Mouse (Mus musculus): ENCODE data around the gene Pla2g7. TPM values are rescaled to one million over a fixed set of nuclear protein-coding genes. Genes with fewer than 3 reads are reported as not detected.
A peak's percentile ranks its signal among the peaks of the same experiment; 100 is the strongest.
"Not testable (repeated sequence)": the region's sequence is repeated elsewhere in the genome, so short reads cannot be mapped to it uniquely, and the experiment has no call there.

Gene Pla2g7
- 10 to 100 TPM; 48.9 to 85.9 (median 58.6) TPM for total RNA-seq (2022)

DNA sequence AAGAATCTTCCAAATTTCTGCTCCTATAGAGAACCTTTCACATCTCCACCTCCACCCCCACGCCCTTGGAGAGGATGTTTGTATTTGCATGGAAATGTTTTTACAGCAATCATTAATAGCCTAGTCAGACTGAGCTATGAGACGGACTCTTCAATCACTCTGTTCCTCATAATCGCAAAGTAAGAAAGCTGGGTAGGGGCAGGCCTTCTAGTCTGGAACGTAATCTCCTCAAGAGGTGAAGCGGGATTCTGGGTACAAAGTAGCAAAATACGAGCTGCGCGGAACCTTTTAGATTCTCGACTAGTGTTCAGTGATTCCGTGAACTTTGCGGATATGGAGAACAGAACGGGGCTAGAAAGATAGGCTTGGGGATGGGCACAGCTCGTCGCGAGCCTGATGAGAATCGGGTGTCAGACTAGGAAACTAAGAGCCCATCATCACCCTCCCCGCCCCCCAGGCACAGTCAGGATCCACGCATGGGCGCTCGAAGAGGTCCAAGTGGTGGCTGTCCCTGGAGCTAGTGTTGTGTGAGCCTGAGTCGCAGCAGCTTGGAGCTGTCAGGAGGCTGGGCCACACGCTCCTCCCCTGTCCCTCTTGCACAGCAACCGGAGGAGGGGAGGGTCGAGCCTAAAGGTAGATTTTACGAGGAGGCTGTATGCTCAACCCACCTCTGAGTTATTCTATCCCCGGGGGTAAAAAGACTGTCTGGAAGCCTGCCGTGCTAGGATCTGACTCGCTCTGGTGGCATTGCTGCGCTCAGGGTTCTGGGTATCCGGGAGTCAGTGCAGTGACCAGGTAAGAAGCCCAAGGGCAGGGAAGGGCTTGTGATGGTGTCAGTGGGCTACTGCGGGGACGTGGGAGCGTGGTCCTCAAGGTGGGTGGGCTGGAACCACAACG, at the start of gene Pla2g7:
Pla2g7 (plus strand) TSS at position 107 of the 897 bp plus-strand sequence.
- DNase-seq (ENCODE audit: low spot score in 2 of 2), result peak; percentile 6 to 18

DNA sequence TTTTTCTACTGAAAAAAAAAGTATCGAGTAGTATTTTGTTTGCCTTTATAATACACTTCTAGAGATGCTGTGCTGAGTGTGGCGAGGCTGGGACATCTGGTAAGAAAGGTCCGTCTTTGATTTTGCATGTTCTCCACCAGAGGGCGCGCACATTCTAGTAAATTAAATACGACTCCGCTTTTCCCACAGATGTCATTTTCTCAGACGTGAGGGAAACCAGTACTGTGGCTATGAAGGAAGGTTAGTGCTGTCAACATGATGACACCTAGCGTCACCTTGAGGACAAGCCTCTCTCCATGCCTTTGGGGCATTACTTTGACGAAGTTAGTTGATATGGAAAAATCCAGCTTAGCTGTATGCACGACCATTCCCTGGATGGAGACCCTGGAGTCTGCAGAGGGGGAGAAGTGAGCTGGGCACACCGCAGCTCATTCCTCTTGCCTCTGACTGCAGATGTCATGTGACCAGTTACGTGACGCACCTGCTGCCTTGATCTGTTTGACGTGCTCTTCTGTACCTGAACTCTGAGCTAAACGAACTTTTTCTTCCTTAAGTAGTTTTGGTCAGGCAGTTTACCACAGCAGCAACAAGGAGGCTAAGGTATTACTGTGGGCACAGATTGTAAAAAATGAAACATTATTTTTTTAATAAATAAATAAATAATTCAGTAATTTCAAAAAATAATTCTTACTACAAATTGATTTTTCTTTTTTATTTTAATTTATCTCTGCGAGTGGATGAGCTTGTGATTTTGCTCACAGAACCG, 49.1 kb upstream of the Pla2g7 start:
- peak in 1 of 2 experiments; percentile 12 for DNase-seq (ENCODE audit: low spot score in 2 of 2)

DNA sequence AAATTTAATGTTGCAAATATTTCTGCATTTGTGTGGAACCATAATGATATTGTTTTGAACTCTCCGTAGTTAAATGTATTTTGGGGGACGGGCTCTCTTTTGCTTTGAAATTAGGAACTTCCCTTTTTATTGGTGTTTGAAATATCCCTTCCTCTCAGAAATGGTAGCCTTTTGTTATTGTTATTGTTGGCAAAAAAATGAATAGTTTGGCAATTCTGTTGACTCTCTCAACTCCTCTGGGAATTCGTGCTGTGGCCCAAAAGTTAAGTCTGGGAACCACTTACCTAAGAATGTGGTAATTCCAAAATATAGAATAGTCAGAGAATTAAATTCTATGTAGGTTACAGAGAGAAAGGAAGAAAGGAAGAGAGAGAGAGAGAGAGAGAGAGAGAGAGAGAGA, 47.7 kb upstream of the Pla2g7 start:
- DNase-seq (ENCODE audit: low spot score in 2 of 2), result no peak

DNA sequence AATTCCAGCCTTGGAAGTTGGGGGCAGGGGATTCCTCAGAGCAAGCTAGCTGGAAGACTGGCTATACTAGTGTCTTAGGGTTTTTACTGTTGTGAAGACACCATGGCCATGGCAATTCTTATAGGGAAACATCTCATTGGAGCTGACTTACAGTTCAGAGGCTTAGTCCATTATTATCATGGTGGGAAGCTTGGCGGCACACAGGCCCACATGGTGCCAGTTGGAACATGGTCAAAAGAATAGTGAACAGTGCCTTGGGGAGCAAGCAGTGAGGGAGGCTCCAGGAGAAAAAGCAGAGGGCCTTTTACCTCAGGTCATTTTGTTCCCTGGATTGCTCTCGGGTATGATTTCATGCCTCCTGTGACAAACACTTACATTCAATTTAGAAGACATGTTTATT, 37.4 kb upstream of the Pla2g7 start:
- DNase-seq (ENCODE audit: low spot score in 2 of 2), result no peak

DNA sequence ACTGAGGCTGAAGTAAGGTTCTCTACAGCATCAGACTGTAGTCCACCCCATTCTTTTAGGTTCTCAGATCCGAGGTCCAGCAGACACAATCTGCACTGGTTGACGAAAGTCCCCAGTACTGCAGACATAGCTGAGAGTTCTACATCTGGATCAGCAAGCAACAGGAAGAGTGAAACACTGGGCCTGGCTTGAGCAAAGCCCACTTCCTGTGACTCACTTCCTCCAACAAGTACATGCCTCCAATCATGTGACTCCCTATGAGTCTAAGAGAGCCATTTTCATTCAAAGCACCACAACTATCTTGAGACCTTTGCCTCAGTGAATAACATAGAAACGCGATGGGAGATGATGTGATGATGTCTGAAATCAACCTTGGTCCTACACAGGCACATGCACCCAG, 36.7 kb upstream of the Pla2g7 start:
- no peak for DNase-seq (ENCODE audit: low spot score in 2 of 2)

DNA sequence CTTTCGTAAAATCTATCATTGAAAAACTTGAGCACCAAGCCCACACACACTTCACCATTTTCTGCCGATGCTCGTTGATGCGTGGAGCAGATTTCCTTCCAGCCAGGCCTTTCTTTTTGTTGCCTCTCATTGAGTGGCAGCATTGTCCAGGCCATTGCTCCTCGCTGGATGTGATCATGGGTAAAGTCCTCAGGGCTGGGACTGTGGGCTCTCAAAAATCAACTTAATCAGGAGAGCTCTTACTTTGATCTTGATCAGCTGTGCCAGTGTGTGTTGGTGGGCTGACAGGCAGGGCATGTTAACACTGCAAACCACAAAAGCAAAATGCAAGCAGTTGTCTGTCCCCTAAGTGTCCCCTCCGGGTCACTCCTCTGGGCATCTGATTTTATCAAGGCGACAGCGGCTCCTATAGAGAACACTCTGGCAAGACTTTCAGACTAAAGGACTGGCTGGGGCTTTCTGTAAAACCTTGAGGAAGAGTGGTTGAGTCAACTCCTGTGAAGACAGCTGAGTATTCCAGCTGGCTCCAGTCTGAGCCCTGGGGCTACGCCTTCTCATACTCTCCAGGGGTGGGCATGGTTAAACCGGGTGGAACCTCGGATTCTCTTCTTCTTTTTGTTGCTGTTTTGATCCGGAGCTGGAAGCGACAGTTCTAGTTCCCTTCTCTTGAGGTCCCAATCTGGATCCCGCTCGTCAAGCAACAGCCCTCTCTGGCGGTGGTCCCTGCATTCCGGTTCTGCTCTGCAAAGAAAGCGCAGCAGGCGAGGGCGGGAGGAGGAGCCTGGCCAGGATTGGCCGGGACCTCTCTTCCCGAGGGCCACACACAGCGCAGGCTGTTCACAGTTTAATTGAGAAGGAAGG, 33.3 kb upstream of the Pla2g7 start:
- peak in 1 of 2 experiments; percentile 6 for DNase-seq (ENCODE audit: low spot score in 2 of 2)

DNA sequence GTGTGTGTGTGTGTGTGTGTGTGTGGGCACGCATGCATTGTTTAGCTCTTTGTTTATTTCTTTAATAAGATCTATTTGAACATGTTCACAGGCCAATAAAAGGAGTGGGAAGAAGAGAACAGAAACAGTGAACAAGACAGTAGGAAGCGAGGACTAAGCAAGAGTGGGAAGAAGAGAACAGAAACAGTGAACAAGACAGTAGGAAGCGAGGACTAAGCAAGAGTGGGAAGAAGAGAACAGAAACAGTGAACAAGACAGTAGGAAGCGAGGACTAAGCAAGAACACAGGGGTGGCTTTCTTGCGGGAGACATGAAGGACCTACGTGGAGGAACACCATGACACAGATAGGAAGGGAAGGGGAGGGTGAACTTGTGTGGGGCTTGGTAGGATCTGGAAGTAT, 31.1 kb upstream of the Pla2g7 start:
- DNase-seq (ENCODE audit: low spot score in 2 of 2), result not testable (repeated sequence)

DNA sequence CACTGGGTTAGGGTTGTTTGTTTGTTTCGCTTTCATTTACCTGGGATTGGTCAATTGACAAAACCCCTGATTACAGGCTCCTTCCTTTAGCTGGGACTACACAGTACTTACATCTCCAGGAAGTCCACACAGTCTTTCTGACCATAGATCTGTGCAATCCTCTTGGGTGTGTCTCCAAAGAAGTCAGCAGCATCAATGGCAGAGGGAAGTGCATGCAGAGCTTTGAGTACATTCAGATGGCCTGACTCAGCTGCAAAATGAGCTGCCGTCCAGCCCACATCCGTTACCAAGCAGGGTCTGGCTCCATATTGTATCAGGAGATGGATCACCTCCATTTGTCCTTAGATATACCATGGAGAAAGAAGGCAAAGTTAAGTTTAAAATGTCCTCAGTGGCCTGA, 29.1 kb upstream of the Pla2g7 start:
- no peak for DNase-seq (ENCODE audit: low spot score in 2 of 2)

DNA sequence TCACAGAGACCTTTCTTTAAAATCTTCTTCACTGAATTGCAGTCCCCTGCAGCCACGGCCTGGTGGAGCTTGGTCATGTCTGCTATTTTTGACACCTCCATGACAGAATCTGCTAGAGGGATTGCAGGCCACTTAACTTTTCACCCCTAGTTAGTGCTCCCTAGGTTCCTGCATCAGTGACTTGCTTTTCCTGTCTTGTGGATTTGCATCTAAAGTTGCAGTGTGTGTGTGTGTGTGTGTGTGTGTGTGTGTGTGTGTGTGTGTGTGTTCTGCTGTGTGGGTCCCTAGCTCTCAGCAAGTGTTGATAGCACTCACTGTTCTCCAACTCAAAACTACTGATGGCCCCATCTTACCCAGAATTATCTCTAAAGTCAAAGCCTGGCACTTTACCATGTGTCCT, 24.4 kb upstream of the Pla2g7 start, which contains the start of gene Ankrd66:
Ankrd66 (minus strand) TSS at position 101 of the 400 bp plus-strand sequence.
- DNase-seq (ENCODE audit: low spot score in 2 of 2), result no peak

DNA sequence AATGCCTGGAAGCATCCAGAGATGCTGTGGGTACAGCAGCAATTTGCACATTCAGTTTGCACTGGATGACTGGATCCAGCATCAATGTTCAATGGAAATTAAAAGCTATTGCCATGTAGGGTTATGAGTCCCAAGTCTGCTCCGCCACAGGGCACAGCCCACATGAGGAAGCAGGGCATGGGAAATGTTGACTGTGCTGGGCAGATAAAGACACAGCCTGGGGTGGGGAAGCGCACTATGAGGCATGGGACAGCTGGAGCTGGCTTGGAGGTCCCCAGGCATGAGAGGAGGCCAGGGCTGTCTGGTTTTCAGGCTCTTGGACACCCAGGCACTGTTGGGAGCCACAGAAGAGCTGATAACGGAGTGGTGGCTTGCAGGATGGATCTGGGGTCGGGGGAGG, 23.9 kb upstream of the Pla2g7 start:
- no peak for DNase-seq (ENCODE audit: low spot score in 2 of 2)

DNA sequence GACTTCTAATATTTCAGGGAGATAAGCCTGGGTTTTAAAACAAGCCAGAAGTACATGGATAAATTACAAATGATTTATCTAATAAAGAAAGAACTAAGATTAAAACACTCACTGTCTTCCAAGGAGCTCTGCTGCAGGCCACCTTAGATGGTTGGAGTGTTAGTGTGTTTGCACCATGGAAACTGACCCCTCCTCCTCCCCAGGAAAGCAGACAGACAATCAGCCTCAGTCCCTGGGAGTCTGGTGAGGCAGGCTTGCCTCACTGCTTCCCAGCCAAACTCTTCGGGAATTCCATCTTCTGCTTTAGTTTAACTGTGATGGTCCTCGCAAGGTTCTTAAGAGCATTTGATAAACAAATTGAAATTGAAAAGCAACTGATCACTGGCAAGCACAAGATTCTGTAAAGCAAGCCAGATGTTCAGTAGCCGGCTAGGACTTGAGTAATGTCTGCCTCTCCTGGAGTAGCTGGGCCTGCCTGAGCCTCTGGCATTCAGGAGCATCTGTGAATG, 16.7 kb upstream of the Pla2g7 start:
- no peak for DNase-seq (ENCODE audit: low spot score in 2 of 2)

DNA sequence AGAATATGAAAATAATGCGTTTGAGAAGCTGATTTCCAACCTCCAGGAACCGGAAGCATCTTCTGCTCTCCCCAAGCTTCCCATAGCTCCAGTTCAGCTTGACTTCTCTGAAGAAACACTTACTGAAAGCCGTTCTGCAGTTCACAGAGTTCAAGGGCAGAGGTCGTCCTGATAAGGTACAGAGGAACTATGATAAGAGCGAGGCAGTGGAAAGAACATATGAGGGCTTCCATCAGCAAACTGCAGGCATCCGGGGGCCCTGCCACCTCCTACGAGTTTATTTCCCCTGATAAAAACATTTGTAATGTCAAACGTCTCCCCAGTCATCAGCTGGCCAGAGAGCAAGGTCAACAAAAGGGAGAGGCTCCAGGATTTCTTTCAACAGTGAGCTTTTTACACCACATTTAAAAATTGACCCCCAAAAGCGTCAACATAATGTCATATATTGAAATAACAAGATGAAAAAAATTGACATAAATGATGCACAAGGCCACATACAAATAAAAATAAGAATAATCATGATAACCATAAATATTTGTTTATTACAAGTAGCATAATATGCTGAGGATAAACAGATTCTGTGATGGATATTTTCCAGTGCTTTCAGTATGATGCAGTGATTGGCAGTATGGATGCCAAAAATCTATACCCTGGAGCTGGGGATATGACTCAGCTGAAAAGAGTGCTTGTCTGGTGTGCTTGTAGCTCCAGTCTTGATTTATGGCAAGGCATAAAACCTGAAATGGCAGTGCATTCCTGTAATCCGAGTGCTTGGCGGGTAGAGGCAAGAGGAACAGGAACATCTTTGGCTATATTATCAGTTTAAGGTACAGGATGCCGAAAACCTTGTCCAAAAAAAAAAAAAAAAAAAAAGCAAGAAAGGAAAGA, 13.1 kb upstream of the Pla2g7 start:
- DNase-seq (ENCODE audit: low spot score in 2 of 2), result no peak

DNA sequence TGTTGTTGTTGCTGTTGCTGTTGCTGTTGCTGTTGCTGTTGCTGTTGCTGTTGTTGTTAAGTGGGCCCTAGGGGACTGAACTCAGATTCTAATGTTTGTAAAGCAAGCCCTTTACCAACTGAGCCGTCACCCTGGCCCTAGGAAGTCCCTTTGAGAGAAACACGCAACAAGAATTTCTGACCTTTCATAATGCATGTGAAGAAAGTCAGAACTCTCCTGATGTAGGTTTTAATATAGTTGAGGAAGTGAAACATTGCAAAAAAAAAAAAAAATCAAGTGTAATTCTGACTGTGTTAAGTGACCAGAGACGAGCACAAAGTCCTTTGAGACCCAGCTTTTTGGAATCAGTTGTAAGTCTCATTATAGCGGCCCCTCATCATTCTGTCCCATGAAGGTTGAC, 10.8 kb upstream of the Pla2g7 start:
- DNase-seq (ENCODE audit: low spot score in 2 of 2), result no peak

DNA sequence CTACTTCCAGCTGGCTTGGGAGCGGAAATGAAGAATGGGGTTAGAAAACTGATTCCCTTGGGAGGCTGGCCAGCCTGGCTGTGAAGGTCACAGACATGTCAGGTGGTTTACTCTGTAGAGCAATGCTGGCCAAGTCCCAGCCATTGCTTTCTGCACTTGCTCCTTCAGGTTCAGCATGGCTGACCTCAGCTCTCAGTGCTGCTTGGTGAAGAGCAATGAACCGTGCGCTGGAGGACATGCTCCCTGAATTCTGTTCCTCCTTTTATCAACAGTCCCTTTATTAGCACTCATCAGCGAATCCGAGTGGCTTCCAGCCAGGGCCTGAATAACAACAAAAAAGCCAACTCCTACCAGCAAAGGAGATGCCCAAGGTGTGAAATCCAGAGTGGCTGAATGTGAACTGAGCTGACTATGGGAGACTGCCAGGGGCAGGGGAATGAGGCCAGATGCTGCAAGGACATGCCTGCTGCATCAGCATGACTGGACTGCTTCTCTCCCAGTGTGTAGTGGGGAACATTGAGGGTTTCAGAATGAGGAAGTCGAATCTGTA, 10.3 kb upstream of the Pla2g7 start:
- DNase-seq (ENCODE audit: low spot score in 2 of 2), result peak; percentile 60 to 79

DNA sequence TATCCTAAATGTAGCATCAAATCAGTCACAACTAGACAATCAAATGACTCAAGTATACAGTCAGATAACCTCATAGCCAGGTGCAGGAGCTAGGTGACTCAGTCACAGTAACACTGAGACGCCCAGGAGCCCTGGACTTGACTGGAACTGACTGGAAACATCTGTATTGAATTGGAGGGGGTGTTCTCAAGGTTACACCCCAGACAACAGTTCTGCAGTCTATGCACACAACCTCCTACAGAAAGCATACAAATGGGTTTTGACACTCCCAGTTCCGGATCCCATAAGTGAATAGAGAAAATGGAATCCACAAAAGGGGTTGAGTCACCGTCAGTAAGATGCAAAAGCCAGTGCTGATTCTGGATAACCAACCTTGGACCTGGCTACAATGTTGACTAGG, 9.2 kb upstream of the Pla2g7 start:
- DNase-seq (ENCODE audit: low spot score in 2 of 2), result no peak

DNA sequence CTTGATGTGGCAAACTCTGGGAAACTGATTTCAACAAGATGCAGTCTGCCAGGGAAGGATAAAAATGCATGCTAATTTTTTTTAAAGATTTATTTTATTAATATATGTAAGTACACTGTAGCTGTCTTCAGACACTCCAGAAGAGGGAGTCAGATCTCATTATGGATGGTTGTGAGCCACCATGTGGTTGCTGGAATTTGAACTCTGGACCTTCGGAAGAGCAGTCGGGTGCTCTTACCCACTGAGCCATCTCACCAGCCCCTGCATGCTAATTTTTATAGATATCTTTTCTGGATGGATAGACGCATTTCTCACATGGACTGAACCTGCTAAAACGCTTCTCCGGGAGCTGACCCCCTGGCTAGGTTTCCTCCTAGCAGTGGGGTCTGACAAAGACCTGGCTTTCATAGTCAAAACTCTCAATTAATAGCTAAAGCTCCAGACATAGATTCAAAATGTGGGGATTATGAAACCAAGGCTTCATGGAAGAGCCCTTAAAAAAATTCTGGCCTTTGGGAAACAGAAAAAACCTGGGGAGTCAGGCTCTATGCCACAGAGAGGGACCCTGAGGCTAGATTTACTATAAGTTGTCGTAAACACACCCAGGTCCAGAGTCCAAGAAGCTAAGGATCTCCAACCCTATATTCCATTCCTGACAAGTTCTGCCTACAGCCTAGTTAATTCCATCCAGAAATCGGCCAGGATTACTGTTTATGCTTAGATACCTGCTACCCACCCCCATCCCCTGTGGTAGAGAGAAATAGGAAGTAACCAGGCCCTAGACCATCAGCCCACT, 4.5 kb upstream of the Pla2g7 start:
- no peak for DNase-seq (ENCODE audit: low spot score in 2 of 2)

DNA sequence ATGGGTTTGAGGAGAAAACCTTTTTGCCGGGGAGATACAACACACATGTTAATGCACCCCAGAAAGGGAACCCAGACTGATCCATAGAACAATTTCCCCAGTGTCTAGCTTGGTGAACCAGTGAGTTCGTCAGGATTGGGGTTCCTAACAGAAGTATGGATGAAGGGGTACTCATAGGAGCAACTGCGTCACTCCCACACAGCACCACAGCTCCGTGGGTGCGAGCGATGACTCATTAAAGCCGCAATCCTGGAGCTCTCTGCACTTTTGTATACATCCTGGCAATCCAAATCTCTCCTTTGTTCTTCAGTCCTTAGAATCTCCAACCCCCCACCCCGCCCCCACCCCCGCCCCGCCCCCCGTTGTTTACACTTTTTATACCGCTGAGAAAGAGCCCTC, 306 bp upstream of the Pla2g7 start:
- no peak for DNase-seq (ENCODE audit: low spot score in 2 of 2)

DNA sequence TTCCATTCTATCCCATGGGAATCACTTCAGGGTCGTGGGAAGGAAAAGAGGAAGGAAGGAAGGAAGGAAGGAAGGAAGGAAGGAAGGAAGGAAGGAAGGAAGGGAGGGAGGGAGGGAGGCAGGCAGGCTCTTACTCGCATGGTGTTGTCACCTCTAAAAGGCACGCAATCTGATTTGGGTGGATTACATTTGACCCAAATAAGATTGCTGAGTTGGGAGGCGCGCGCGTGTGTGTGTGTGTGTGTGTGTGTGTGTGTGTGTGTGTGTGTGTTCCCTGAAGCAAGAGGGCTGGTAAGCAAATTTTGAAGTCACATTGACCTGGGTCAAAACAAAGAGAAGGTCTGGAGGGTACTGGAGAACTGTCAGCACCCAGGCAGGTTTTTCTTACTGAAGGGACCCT, 1.4 kb downstream of the Pla2g7 start:
- DNase-seq (ENCODE audit: low spot score in 2 of 2), result peak in 1 of 2 experiments; percentile 17

DNA sequence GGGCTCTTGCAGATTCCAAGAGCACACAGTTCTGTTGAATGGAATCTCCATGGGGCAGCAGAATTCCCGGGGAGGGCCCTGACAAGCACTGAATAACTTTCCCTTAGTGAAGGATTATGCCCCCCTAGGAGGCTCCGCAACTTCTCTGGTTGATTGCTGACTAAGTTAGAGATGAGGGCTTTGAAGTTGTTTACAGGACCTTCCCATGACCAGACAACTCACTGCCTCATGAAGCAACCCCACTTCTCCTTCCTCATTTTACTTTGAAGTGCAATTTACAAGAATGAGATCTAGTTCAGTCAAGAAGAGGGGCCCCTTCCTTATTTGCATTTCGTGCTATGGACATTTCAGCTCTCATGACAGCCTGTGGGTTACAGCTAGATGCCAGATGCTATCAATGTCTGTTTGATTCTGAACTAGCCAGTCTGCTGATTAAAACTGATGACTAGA, 5.8 kb downstream of the Pla2g7 start:
- DNase-seq (ENCODE audit: low spot score in 2 of 2), result no peak

All from gastrocnemius, adult 8-10 months (tissue).